Mouse (Mus musculus): ENCODE measurements around the gene Arhgap35. TPM values are rescaled to one million over a fixed set of nuclear protein-coding genes. Genes with fewer than 3 reads are reported as not detected.
A peak's percentile ranks its signal among the peaks of the same experiment; 100 is the strongest.

The Arhgap35 gene
- polyA plus RNA-seq, 2 experiments: 2.1 to 2.2 TPM

DNA sequence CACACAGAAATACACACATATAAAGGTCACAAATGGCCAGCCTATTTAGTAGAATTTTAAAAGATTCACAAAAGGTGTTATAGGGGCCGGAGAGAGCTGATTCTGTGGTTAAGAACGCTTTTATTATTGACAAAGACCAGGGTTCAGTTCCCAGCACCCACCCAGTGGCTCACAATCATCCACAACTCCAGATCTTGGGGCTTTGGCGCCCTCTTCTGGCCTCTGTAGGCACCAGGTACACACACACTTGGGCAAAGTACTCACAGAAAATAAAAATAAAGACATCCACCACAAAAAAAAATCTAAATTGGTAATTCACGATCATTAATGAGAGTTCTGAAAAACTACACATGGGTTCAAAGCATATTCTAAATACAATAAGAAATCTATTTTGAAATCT, 17.1 kb upstream of the Arhgap35 start:
- TF ChIP-seq CTCF (IDR thresholded peaks at IDR 0.05; ENCODE audit: low read depth): 0 out of 2 replicates have a peak, but pooled peaks have one; percentile 9
- TF ChIP-seq EP300 (IDR thresholded peaks at IDR 0.05; ENCODE audit: low read depth): no peak
- ATAC-seq (ENCODE audit: insufficient read depth): no peak

DNA sequence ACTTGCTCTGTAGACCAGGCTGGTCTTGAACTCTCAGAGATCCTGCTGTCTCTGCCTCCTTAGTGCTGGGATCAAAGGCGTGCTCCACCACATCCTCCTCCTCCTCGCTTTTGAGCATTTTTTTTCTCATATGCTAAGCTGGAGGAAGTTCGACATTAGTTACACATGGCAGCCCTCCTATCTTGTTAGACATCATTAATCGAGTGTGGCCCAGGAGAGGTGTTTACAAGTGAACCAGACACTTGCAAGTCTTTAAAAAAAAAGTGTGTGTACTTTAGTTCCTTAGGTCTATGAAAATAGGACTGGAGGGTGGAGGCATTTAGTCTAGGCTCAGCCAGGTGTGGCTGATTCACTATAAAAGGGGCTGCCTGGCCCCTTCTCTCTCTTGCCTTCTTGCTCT, 16.2 kb upstream of the Arhgap35 start:
- Histone ChIP-seq H3K9me3 (ENCODE audit: control insufficient read depth, low read length) (no peaks in the 10 kb centered on the region), H3K9ac (replicated peaks) (no peak overlapping the region), H3K27me3 (ENCODE audit: control insufficient read depth, insufficient read depth, low read length) (no peaks in the 10 kb centered on the region), H3K36me3 (replicated peaks; ENCODE audit: control insufficient read depth, insufficient read depth, low read depth) (no peaks in the 10 kb centered on the region), H3K4me2 (ENCODE audit: low read depth) (no peak overlapping the region), H3K27ac (no peak overlapping the region), H3K4me3 (ENCODE audit: insufficient read depth in 1 of 2, low read depth in 2 of 2, low read length in 2 of 2) (no peak overlapping the region), H3K4me1 (replicated peaks; ENCODE audit: control insufficient read depth in 2 of 2, insufficient read depth in 2 of 2, low read length in 1 of 2) (peaks cover 0 to 3% of the 10 kb centered on the region in 2 experiments; a peak in 1 of 4 replicates)
- no peak for DNase-seq (ENCODE audit: low read depth in 3 of 3, low spot score in 3 of 3)
- TF ChIP-seq CTCF (IDR thresholded peaks at IDR 0.05; ENCODE audit: low read depth) (no peak), EP300 (IDR thresholded peaks at IDR 0.05; ENCODE audit: low read depth) (no peak)
- ATAC-seq (ENCODE audit: insufficient read depth): no peak
- whole genome bisulfite sequencing (ENCODE audit: insufficient replicate concordance): 47% methylated on average over 4 of the region's 4 CpGs

More for the DNA sequence above, 17.1 kb upstream of the Arhgap35 start:
- Histone ChIP-seq H3K4me2 (ENCODE audit: low read depth) (no peak overlapping the region), H3K4me3 (ENCODE audit: insufficient read depth in 1 of 2, low read depth in 2 of 2, low read length in 2 of 2) (no peak overlapping the region), H3K27ac (no peak overlapping the region), H3K4me1 (replicated peaks; ENCODE audit: control insufficient read depth in 2 of 2, insufficient read depth in 2 of 2, low read length in 1 of 2) (peaks cover 0 to 3% of the 10 kb centered on the region in 2 experiments; a peak in 1 of 4 replicates), H3K9ac (replicated peaks) (no peak overlapping the region), H3K27me3 (ENCODE audit: control insufficient read depth, insufficient read depth, low read length) (no peaks in the 10 kb centered on the region), H3K9me3 (ENCODE audit: control insufficient read depth, low read length) (no peaks in the 10 kb centered on the region), H3K36me3 (replicated peaks; ENCODE audit: control insufficient read depth, insufficient read depth, low read depth) (no peaks in the 10 kb centered on the region)
- no peak for DNase-seq (ENCODE audit: low read depth in 3 of 3, low spot score in 3 of 3)
- 49% methylated on average over 4 of the region's 4 CpGs for WGBS (ENCODE audit: insufficient replicate concordance)

DNA sequence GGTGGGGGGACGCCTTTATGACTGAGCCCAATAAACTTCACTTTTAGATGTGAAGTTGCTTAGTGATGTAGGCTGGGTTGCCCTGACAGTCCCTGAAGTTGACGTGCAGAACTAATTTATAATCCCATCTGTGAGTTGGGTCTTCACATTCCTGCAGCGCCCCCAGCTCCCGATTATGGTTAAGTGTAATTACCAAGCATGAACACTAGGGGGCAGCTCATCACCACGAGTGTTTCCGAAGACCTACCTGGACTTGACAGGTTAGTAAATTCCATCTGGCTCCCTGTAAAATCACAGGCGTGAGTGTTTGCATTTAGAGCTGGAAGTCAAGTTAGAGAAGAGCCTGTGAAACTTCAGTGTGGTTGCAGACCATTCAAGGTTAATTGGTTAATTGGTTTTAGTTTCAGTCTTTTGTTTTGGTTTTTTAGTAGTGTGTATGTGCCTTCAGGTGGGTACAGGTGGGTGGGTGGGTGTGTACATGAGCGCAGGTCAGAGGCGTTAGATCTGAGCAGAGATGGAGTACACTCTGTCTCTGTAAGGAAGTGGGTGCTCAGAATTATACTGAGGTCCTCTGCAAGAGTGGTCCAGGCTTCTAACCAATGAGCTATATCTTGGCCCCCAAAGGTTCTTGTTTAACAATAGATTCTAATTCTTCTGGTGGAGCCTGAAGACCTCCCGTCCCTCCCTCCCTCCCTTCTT, 15.0 kb upstream of the Arhgap35 start:
- TF ChIP-seq CTCF (IDR thresholded peaks at IDR 0.05; ENCODE audit: low read depth) (peak; percentile 88), EP300 (IDR thresholded peaks at IDR 0.05; ENCODE audit: low read depth) (no peak)
- Histone ChIP-seq H3K4me3 (ENCODE audit: insufficient read depth in 1 of 2, low read depth in 2 of 2, low read length in 2 of 2) (no peak overlapping the region), H3K9me3 (ENCODE audit: control insufficient read depth, low read length) (no peaks in the 10 kb centered on the region), H3K4me2 (ENCODE audit: low read depth) (no peak overlapping the region), H3K27ac (no peak overlapping the region), H3K27me3 (ENCODE audit: control insufficient read depth, insufficient read depth, low read length) (no peaks in the 10 kb centered on the region), H3K9ac (replicated peaks) (no peak overlapping the region), H3K36me3 (replicated peaks; ENCODE audit: control insufficient read depth, insufficient read depth, low read depth) (no peaks in the 10 kb centered on the region), H3K4me1 (replicated peaks; ENCODE audit: control insufficient read depth in 2 of 2, insufficient read depth in 2 of 2, low read length in 1 of 2) (peaks cover 0 to 3% of the 10 kb centered on the region in 2 experiments; a peak in 1 of 4 replicates)
- DNase-seq (ENCODE audit: low read depth in 3 of 3, low spot score in 3 of 3): peak in 1 of 3 experiments; percentile 22
- ATAC-seq (ENCODE audit: insufficient read depth): no peak
- WGBS (ENCODE audit: insufficient replicate concordance): 8% methylated on average over 10 of the region's 10 CpGs

DNA sequence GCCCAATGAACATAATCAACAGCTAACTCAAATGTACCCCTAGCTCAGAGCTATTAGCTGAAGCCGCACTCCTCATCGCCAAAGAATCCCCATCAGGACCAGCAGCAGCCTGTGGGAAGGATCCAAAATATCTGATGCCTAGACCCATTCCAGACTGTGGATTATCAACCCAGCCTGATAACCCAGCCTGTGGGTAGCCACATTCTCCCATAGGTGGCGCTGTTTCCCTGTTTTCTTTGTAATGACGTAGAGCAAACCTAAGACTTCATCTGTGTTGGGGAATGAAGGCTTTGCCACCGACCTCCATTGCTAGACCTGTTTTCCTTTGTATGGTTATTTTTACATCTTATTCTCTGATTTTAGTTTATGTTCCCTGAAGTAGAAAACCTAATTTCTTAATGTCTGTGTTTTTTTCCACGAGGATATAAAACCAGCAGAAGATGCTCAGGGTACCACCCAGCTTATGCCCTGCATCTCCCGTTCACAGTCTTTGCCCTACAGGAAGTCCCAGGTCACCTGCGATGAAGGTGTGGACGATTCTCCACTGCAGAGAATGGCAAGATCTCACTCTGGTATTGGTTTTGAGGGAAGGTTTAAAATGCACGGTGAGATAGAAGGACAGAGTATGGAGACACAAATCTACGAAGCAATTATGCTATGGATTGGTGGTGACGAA, 13.4 kb upstream of the Arhgap35 start:
- no peak overlapping the region for H3K27ac ChIP-seq
- no peaks in the 10 kb centered on the region for H3K4me1 ChIP-seq (replicated peaks; ENCODE audit: control insufficient read depth in 2 of 2, insufficient read depth in 2 of 2, low read length in 1 of 2)
- H3K9me3 ChIP-seq (ENCODE audit: control insufficient read depth, low read length): no peaks in the 10 kb centered on the region
- DNase-seq (ENCODE audit: low read depth in 3 of 3, low spot score in 3 of 3) (peak in 2 of 3 experiments; percentile 44 to 46), ATAC-seq (ENCODE audit: insufficient read depth) (no peak)
- WGBS (ENCODE audit: insufficient replicate concordance): 30% methylated on average over 12 of the region's 12 CpGs
- H3K4me2 ChIP-seq (ENCODE audit: low read depth): no peak overlapping the region
- H3K9ac ChIP-seq (replicated peaks): no peak overlapping the region
- H3K27me3 ChIP-seq (ENCODE audit: control insufficient read depth, insufficient read depth, low read length): no peaks in the 10 kb centered on the region
- TF ChIP-seq CTCF (IDR thresholded peaks at IDR 0.05; ENCODE audit: low read depth) (peak; percentile 89), EP300 (IDR thresholded peaks at IDR 0.05; ENCODE audit: low read depth) (no peak)
- H3K36me3 ChIP-seq (replicated peaks; ENCODE audit: control insufficient read depth, insufficient read depth, low read depth): no peaks in the 10 kb centered on the region
- no peak overlapping the region for H3K4me3 ChIP-seq (ENCODE audit: insufficient read depth in 1 of 2, low read depth in 2 of 2, low read length in 2 of 2)

DNA sequence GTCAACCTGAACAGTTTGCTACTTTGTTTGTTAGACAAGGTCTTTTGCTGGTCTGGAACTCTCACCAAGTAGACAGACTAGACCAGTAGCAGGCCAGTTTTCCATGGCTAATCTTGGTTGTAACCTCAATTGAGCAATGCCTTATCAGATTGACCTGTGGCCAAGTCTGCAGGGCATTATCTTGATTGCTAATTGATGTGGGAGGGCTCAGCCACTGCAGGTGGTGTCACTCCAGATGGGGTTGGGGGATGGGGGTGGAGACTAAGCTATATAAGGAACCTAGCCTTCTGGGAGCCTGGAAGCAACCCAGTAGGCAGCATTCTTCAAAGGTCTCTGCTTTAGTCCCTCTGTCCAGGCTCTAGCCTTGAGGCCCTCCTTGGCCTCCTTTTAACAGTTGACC, 8.9 kb upstream of the Arhgap35 start:
- no peak overlapping the region for H3K4me3 ChIP-seq (ENCODE audit: insufficient read depth in 1 of 2, low read depth in 2 of 2, low read length in 2 of 2)
- no peak overlapping the region for H3K27ac ChIP-seq
- no peak overlapping the region for H3K4me2 ChIP-seq (ENCODE audit: low read depth)
- H3K9ac ChIP-seq (replicated peaks): no peak overlapping the region
- H3K27me3 ChIP-seq (ENCODE audit: control insufficient read depth, insufficient read depth, low read length): peaks cover 1% of the 10 kb centered on the region; the same call in 1 of the 2 replicates
- no peaks in the 10 kb centered on the region for H3K36me3 ChIP-seq (replicated peaks; ENCODE audit: control insufficient read depth, insufficient read depth, low read depth)
- 0 out of 2 replicates have a peak, but pooled peaks have one; percentile 31 for ATAC-seq (ENCODE audit: insufficient read depth)
- DNase-seq (ENCODE audit: low read depth in 3 of 3, low spot score in 3 of 3): no peak
- H3K9me3 ChIP-seq (ENCODE audit: control insufficient read depth, low read length): no peaks in the 10 kb centered on the region
- 0 out of 4 replicates have a peak, but pooled peaks cover 0 to 2% of the 10 kb centered on the region in 2 experiments for H3K4me1 ChIP-seq (replicated peaks; ENCODE audit: control insufficient read depth in 2 of 2, insufficient read depth in 2 of 2, low read length in 1 of 2)
- TF ChIP-seq EP300 (IDR thresholded peaks at IDR 0.05; ENCODE audit: low read depth) (no peak), CTCF (IDR thresholded peaks at IDR 0.05; ENCODE audit: low read depth) (no peak)
